Mouse (Mus musculus): ENCODE measurements around the gene Usp4. TPM values are rescaled to one million over a fixed set of nuclear protein-coding genes. Genes with fewer than 3 reads are reported as not detected.

Gene Usp4
- polyA plus RNA-seq, 1 experiment: 74.1 TPM

- Histone ChIP-seq H3K4me3 (ENCODE audit: insufficient read depth, low read depth, low read length) (no peak overlapping the region), H3K4me1 (ENCODE audit: control insufficient read depth, insufficient read depth, low read length) (peaks cover 6% of the 10 kb centered on the region; the same call in 1 of the 2 replicates), H3K36me3 (ENCODE audit: control insufficient read depth, insufficient read depth, low read length) (no peaks in the 10 kb centered on the region), H3K27me3 (replicated peaks; ENCODE audit: control insufficient read depth, insufficient read depth, low read length) (no peaks in the 10 kb centered on the region), H3K27ac (ENCODE audit: insufficient read depth, low read depth, low read length) (no peak overlapping the region)
- DNase-seq: no peak
- TF ChIP-seq CTCF (conservative IDR thresholded peaks at IDR 0.05; ENCODE audit: insufficient read depth, insufficient read length, low read depth, low read length) (no peak), POLR2A (IDR thresholded peaks at IDR 0.05; ENCODE audit: low read depth, low read length) (no peak)
- 84% methylated on average over 4 of the region's 4 CpGs for WGBS
These were observed 55.4 kb downstream of the Usp4 start for GRCm38 (mm10) chr9:108403081-108403480.

GRCm38 (mm10) chr9:108404451-108404850 is 56.8 kb downstream of the Usp4 start:
- H3K4me3 ChIP-seq (ENCODE audit: insufficient read depth, low read depth, low read length): no peak overlapping the region
- no peaks in the 10 kb centered on the region for H3K36me3 ChIP-seq (ENCODE audit: control insufficient read depth, insufficient read depth, low read length)
- peaks cover 6% of the 10 kb centered on the region; the same call in 1 of the 2 replicates for H3K4me1 ChIP-seq (ENCODE audit: control insufficient read depth, insufficient read depth, low read length)
- no peaks in the 10 kb centered on the region for H3K27me3 ChIP-seq (replicated peaks; ENCODE audit: control insufficient read depth, insufficient read depth, low read length)
- no peak overlapping the region for H3K27ac ChIP-seq (ENCODE audit: insufficient read depth, low read depth, low read length)
- TF ChIP-seq CTCF (conservative IDR thresholded peaks at IDR 0.05; ENCODE audit: insufficient read depth, insufficient read length, low read depth, low read length) (no peak; the same call in 1 of the 2 replicates), POLR2A (IDR thresholded peaks at IDR 0.05; ENCODE audit: low read depth, low read length) (no peak)
- WGBS: 75% methylated on average over 8 of the region's 8 CpGs
- no peak for DNase-seq

GRCm38 (mm10) chr9:108409535-108409934 is 61.9 kb downstream of the Usp4 start:
- Histone ChIP-seq H3K4me1 (ENCODE audit: control insufficient read depth, insufficient read depth, low read length) (no peaks in the 10 kb centered on the region), H3K27ac (ENCODE audit: insufficient read depth, low read depth, low read length) (no peak overlapping the region), H3K36me3 (ENCODE audit: control insufficient read depth, insufficient read depth, low read length) (no peaks in the 10 kb centered on the region), H3K27me3 (replicated peaks; ENCODE audit: control insufficient read depth, insufficient read depth, low read length) (no peaks in the 10 kb centered on the region), H3K4me3 (ENCODE audit: insufficient read depth, low read depth, low read length) (no peak overlapping the region)
- TF ChIP-seq CTCF (conservative IDR thresholded peaks at IDR 0.05; ENCODE audit: insufficient read depth, insufficient read length, low read depth, low read length): no peak
- WGBS: 97% methylated on average over 4 of the region's 4 CpGs
- DNase-seq: no peak

- H3K4me1 ChIP-seq (ENCODE audit: control insufficient read depth, insufficient read depth, low read length): no peaks in the 10 kb centered on the region
- H3K4me3 ChIP-seq (ENCODE audit: insufficient read depth, low read depth, low read length): no peak overlapping the region
- no peak for DNase-seq
- H3K36me3 ChIP-seq (ENCODE audit: control insufficient read depth, insufficient read depth, low read length): no peaks in the 10 kb centered on the region
- no peaks in the 10 kb centered on the region for H3K27me3 ChIP-seq (replicated peaks; ENCODE audit: control insufficient read depth, insufficient read depth, low read length)
- H3K27ac ChIP-seq (ENCODE audit: insufficient read depth, low read depth, low read length): no peak overlapping the region
- 80% methylated on average over 9 of the region's 9 CpGs for WGBS
- TF ChIP-seq CTCF (conservative IDR thresholded peaks at IDR 0.05; ENCODE audit: insufficient read depth, insufficient read length, low read depth, low read length) (no peak), POLR2A (IDR thresholded peaks at IDR 0.05; ENCODE audit: low read depth, low read length) (no peak)
These were observed 63.8 kb downstream of the Usp4 start for GRCm38 (mm10) chr9:108411381-108411942.

GRCm38 (mm10) chr9:108412221-108412620 is 64.6 kb downstream of the Usp4 start:
- peak; percentile 51 for DNase-seq
- no peaks in the 10 kb centered on the region for H3K27me3 ChIP-seq (replicated peaks; ENCODE audit: control insufficient read depth, insufficient read depth, low read length)
- no peak overlapping the region for H3K27ac ChIP-seq (ENCODE audit: insufficient read depth, low read depth, low read length)
- H3K36me3 ChIP-seq (ENCODE audit: control insufficient read depth, insufficient read depth, low read length): no peaks in the 10 kb centered on the region
- no peaks in the 10 kb centered on the region for H3K4me1 ChIP-seq (ENCODE audit: control insufficient read depth, insufficient read depth, low read length)
- no peak for TF ChIP-seq POLR2A (IDR thresholded peaks at IDR 0.05; ENCODE audit: low read depth, low read length)
- peak; percentile 25; the same call in 1 of the 2 replicates for TF ChIP-seq CTCF (conservative IDR thresholded peaks at IDR 0.05; ENCODE audit: insufficient read depth, insufficient read length, low read depth, low read length)
- 66% methylated on average over 1 of the region's 1 CpGs for WGBS
- H3K4me3 ChIP-seq (ENCODE audit: insufficient read depth, low read depth, low read length): no peak overlapping the region

GRCm38 (mm10) chr9:108428384-108428783 is 80.7 kb downstream of the Usp4 start, which contains the start of gene Ccdc36:
Ccdc36 (minus strand) TSS chr9:108428484.
- Histone ChIP-seq H3K4me3 (ENCODE audit: insufficient read depth, low read depth, low read length) (no peak within 1 kb of the TSS), H3K4me1 (ENCODE audit: control insufficient read depth, insufficient read depth, low read length) (no peaks in the 10 kb centered on the region; the same call in 1 of the 2 replicates), H3K27ac (ENCODE audit: insufficient read depth, low read depth, low read length) (no peak within 1 kb of the TSS), H3K27me3 (replicated peaks; ENCODE audit: control insufficient read depth, insufficient read depth, low read length) (no peaks in the 10 kb centered on the region), H3K36me3 (ENCODE audit: control insufficient read depth, insufficient read depth, low read length) (no peaks in the 10 kb centered on the region)
- no peak for DNase-seq
- TF ChIP-seq POLR2A (IDR thresholded peaks at IDR 0.05; ENCODE audit: low read depth, low read length): no peak
- TF ChIP-seq CTCF (conservative IDR thresholded peaks at IDR 0.05; ENCODE audit: insufficient read depth, insufficient read length, low read depth, low read length): no peak

GRCm38 (mm10) chr9:108431431-108432067 is 83.9 kb downstream of the Usp4 start:
- H3K27ac ChIP-seq (ENCODE audit: insufficient read depth, low read depth, low read length): no peak overlapping the region
- H3K36me3 ChIP-seq (ENCODE audit: control insufficient read depth, insufficient read depth, low read length): no peaks in the 10 kb centered on the region
- DNase-seq: no peak
- H3K4me1 ChIP-seq (ENCODE audit: control insufficient read depth, insufficient read depth, low read length): no peaks in the 10 kb centered on the region; the same call in 1 of the 2 replicates
- WGBS: 49% methylated on average over 32 of the region's 32 CpGs
- TF ChIP-seq CTCF (conservative IDR thresholded peaks at IDR 0.05; ENCODE audit: insufficient read depth, insufficient read length, low read depth, low read length) (no peak), POLR2A (IDR thresholded peaks at IDR 0.05; ENCODE audit: low read depth, low read length) (no peak)
- no peak overlapping the region for H3K4me3 ChIP-seq (ENCODE audit: insufficient read depth, low read depth, low read length)
- H3K27me3 ChIP-seq (replicated peaks; ENCODE audit: control insufficient read depth, insufficient read depth, low read length): no peaks in the 10 kb centered on the region

Measured in kidney, adult 2 months (tissue).